Mouse (Mus musculus) embryo, embryonic 11.5 days (tissue): ENCODE measurements at regions not wholly inside any gene's neighbourhood (a gene's known extent, or its start where the extent isn't known, plus 50 kb on each side); places are given as distances from the start of the nearest gene placed in this dataset.

Experiments used
- DNase-seq: peaks from one replicate; pipeline ENCODE4 v3.0.0-alpha.2; 2012; ENCODE audit warnings: low read depth, low spot score

DNA sequence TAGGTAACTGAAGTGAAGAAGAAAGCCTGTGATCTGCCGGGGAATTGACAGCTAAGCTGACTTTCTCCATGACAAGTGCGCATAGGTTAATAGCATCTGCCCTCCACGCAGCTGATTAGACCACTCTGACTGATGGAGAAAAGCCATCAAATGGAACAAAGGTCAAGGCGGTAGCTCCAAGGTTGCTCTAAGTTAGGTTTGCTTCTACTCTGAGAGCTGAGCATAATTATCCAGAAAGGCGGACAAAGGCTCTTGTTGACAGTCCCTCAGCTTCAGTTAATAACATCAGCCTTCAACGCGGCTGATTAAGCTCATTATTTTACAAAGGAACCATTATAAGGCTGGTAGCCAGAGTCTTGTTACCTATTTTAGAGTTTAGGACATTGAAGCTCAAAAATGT is 54.0 kb upstream of the Enpep start:
- no peak for DNase-seq

DNA sequence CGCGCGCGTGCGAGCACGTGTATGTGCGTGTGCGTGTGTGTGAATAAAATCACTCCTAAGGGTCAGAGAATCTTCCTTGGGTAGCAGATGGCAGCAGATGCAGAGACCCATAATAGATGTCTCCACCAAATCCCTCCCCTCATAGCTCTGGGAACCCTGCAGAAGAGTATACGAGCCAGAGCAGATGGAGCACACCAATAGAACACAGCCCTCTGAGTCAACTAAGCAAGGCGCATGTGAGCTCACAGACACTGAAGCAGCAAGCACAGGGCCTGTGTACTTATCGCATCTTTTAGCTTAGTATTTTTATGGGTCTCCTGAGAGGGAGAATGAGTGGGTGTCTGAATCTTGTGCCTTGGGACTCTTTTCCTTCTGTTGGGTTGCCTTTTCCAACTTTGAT is 58.0 kb upstream of the Enpep start:
- no peak for DNase-seq

DNA sequence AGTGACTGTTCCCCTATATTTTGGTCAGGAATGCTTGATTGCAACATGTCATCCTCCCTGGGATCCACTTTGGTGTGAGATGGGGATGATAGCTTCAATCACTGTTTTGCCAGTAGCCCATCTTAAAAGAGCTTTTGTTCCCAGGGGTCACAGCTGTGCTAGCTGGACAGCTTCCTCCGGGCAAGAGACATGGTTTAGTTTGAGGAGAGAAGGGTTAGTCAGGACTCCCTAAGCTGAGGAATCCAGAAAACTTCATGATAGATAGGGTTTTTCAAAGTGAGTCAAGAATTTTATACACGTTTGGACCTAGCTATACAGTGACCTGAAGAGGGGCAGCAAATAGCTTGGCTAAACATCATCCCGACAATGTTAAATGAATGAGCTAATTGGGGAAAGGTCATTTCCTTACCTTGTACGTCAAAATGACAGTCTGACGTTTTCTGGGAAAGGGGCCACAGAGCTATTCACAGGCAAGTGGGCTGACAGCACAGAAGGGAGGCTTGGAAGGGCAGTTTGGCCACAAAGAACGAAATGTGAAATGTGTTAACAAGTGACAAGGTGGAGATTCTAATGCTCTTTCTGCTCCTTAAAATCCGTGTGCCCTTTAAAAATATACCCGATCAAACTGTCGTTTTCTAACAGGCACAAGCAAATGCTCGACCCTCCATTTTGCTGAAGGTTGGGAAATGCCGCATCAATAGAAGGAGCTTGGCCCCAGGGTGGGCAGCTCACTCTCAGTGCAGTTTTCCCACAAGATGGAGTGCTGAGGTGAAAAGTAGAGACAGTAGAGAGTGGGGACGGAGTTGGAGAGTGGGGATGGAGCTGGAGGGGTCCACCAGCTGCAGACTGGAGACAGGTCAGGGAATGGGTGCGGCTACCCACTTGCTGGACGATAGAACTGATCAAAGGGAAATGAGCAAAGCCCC is 59.6 kb upstream of the Enpep start:
- no peak for DNase-seq

DNA sequence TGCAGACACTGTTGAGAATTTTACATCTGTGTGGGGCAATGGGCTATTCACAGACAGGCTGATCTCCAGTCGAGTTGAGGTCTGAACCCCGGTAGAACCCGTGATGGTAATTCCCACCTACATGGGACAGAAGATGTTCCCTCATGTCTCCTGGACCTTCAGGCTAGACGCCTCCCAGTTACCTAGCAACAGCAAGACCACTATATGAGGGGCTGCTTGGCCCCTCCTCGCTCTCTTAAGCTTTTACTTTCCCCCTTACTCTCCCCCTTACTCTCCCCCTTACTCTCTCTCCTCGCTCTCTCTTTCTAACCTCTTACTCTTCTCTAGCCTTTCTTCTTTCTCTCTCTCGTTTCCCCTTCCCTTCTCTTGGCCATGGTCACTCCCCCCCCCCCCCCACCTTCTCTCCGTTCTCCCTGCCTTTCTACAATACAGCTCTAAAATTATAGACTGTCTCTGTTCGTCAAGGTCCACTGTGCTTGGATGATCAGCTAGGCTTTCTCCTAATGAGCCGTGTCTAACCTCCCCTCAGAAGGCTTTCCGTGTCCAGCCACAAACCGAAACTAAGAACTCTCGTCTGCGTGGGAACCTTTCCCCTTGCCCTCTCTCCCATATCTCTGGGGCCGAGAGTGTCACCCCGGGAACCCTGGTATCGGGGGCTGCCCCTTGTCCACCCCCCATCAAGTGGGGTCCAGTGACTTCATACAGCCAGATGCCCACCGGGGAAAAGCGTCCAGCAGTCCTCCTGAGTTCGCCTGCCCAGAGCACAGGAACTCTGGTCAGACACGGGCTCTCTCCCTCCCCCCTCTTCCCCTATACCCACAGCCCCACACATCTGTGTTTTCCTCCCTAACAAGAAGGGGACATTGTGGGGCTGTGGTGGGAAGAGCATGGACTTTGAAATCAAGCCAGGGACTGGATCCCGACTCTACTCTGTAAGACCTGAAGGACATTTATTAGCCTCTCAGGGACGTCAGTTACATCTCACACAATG is 60.6 kb upstream of the Enpep start:
- DNase-seq, result no peak

DNA sequence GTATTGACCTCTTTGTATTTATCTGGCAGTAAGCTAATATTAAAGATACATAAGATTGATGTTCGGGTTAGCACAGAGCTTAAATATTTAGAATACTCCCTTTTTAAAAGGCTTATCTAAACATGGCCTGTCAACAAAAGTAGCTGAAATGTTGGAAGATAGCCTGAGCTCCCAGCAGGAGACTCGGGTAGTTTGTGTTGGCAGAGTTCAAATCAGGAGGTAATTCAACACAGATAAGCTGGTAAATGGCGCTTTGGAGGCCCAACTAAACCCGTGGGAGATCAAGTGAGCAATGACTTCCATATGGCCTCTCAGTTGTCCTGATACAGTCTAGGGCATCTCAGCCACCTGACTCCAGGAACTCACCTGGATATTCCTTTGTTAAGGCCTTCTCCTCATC is 65.0 kb upstream of the Enpep start:
- no peak for DNase-seq

DNA sequence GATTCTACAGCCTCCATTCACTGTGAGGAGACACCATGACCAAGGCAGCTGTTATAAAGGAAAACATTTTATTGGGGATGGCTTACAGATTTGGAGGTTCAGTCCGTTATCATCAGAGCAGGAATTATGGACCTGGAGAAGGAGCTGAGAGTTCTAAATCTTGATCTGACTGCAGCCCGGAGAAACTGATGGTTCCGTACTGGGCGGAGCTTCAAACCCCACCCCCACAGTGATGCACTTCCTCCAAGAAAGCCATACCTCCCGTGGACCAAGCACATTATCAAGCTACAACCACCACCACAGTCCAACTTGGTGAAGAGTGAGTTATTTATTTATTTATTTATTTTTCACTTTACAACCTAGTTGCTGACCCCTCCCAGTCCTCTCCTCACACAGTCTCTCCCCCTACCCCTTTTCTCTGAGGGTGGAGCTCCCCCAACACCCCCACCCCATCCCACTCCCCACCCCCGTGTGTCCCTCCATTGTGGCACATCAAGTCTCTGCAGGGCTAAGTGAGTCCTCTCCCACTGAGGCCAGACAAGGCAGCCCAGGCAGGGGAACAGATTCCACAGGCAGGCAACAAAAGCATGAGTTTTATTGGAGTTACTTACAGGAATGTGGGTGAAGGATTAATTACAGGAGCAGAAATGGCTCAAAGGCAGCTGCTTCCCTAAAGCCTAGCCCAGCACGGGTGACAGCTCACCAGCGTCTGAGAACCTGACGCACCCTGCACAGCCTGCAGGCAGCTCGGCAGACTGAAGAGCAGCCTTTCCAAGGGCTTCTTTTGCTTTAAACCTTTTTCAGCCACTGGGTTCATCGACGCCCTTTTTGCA is 67.8 kb upstream of the Enpep start:
- DNase-seq, result no peak

DNA sequence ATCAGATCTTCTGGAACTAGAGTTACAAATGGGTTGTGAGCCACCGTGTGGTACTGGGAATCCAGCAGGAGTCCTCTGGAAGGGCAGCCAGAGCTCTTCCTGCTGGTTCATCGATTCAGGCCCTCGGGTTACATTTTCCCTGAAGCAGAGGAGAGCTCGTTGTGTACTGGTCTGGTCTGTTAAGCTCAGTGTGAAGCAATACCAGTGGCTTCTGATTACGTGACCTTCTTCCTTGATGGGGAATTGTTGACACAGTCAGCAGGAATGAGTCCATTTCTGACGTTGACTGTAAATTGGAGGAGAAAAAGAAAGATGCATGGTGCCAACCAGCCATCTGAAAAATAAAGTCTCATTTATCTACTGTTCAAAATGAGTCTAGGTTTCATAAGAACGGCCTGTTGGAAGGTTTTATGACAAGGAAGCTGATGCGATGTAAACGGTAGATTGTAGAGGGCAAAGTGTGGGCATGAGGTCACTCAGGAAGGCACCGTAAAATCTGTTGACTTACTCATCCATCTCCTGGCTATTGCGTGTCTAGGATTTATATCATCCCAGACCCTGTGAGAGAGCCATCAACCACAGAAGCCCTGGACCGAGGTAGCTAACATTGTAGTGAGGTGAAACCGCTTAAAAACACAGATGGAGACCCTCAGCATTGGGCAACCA is 79.0 kb upstream of the Enpep start:
- no peak for DNase-seq

DNA sequence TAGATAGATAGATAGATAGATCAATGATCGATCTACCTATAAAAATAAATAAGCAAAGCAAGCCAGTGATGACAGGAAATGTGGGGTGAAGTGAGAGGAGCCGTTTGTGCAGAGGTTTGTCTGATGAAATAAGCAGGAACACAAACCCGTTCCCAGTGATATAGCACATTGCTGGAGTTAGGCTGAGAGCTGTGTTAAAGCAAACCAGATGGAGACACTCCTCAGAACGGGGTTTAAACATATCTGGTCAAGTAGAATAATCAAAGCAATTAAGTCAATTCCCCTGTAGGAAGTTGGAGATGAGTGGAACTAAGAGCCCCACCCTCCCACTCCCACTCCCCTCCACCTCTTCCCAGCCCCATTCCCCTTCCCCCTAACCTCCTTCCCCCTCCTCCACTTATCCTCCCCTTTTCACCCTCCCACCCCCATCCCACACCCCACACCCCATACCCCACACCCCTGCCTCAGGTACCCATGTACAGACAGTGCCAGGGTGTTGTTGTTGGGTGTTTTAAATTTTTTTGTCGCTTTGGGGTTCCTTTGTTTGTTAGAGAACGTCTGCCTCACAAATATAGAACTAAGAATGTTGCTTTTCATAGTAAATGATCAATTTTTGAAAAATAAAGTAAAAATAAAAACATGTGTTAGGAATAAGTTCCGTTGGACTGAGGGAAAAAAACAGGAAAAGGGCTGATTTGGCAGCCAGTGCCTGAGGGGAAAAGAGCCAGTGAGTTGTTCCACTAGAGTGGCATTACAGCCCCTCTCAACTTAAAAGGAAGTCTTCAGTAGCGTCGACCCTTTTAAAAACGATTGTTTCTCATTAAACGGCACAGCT is 79.8 kb upstream of the Enpep start:
- no peak for DNase-seq

DNA sequence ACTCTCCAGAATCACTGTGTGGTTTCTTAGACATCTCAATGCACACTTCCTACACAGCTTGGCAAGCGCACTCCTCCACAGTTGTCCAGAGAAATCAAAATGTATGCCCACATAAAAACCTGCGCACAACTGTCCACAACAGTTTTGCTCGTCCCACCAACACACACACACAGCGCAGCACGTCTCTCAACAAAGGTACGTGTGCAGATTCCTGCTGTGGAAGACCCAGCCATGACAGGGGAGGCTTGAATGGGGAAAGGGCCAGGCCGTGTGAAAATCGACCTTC is 80.4 kb upstream of the Enpep start:
- DNase-seq, result no peak

DNA sequence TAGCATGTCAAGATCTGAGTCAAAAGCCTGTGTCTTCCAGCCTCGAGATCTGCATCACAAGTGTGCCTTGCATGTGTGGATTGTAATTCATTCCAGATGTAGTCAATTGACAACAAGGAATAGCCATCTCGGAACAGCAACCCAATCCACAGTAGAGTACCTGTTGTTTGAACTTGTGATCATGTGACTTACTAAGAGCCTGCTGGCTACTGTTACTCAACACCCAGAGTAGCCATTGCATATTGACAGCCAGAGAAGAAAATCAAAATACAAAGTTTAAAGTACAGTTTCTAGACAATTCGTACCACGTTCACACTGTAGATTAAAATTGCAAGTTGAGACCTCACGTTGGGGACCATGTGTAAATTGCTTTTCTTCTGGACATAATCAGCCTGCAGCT is 83.1 kb upstream of the Enpep start:
- no peak for DNase-seq

DNA sequence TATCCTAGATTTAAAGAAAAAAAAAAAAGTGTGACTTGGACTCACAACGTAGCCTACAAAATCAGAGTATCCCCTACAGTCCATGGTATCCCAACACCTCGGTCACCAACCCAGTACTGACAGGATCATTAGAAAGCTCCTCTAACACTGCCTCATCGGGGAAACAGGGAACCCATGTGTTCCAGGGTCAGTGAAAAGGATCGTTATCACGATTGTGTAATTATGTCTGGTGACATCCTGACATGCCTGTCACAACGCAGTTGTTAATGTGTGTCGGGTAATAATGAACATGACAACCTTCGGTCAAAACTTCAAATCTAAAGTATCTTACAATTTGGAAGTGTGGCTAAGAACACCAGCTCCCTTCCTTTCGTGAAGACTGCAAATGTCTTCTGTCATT is 83.8 kb upstream of the Enpep start:
- no peak for DNase-seq

DNA sequence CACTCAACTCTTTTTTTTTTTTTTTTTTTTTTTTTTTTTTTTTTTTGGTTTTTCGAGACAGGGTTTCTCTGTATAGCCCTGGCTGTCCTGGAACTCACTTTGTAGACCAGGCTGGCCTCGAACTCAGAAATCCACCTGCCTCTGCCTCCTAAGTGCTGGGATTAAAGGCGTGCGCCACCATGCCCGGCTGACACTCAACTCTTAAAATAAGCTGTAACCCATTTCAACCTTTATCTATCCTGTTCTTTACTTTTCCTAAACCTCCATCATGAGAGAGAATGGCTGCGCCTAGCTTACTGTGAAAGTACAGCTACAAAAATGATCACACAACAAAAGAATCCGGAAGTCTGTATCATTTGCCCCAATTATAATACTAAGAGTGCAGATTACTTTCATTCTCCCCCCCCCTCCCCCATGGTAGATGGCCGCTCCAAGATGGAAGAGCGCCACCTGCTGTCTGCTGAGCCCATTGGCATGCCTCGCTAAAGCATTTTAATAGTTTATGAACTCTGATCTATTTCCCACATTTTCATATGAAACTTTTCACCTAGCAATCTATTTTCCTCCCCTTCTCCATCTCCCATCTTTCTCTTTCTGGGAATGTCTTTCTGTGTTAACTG is 89.2 kb upstream of the Enpep start:
- DNase-seq, result peak; percentile 23

DNA sequence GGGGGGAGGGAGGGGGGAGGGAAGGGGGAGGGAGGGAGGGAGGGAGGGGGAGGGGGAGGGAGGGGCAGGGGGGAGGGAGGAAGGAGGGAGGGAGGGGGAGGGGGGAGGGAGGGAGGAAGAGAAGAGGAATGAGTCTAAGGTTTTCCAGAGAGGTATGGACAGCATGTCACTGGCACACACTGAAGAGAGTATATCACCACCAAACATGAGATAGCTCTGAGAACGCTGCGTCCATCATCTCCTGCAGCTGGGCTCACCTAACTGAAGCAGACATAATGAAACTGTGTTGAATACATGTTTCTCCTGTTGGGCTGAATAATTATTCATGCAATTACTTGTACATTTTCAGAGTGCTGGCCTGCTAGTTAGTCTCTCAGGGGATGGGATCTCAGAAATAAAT is 96.2 kb upstream of the Enpep start:
- DNase-seq, result no peak

DNA sequence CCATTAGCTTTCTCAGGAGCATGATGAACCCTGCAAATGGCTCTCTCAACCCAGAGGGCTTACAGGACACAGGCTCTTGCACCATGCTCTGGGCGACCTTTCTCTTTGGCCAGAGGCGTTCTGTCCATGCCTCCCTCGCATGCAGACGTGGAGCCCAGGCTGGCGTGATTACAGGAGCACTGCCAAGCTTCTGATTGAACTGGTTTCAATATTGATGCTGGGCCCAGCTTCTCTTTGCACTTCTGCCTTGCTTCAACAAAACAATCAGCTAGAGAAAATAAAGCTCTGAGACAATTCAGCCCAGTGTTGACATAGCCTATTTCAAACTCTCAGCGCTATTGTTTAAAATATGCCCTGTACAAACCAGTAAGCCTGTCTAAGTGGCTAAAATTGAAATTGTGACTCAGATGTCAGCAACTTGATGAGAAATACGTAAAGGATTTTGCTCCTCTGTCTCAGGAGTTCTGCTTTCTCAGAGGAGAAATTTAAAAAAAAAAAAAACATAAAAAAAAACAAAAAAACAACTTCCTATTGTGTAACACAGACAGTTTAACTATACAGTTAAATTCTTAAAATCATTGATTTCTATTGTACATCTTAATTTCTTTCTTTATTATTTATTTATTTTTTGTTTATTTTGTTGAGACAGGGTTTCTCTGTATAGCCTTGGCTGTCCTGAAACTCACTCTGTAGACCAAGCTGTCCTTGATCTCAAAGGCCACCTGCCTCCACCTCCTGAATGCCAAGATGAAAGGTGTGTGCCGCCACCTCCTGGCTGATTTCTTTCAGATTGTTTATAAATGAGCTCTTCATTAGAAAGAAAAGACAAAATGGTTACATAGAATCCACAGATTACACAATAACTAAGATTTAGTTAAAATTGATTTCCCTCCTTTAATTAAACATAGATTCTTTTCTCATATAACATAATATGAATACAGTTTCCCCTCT is 96.9 kb upstream of the Enpep start:
- DNase-seq, result no peak

DNA sequence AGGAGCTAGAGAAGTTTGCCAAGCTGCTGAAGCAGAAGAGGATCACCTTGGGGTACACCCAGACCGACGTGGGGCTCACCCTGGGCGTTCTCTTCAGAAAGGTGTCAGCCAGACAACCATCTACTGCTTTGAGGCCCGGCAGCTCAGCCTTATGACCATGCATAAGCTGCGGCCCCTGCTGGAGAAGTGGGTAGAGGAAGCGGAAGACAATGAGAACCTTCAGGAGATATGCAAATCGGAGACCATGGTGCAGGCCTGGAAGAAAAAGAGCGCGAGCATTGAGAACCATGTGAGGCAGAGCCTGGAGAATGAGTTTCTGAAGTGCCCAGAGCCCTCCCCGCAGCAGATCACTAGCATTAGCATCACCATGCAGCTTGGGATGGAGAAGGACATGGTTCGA is 98.1 kb upstream of the Elovl6 start:
- no peak for DNase-seq

DNA sequence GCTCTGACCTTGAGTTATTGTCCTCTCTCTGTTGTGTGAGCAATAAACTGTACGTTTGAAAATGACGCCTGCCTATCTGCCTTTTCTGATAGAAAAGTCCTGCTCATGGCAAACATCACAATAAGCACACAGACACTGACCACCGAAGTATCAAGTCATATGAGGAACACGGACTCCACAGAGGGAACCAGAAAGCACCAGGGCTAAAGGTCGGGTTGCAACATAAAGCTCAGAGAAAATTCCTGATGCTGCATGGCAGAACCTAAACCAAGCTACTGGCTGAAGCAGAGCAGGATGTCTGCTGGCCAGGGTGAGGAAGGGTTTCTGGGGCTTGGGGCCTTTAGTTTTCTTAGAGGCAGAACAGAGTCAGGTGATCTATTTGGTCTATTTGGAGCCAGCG is 94.5 kb upstream of the Elovl6 start:
- no peak for DNase-seq

DNA sequence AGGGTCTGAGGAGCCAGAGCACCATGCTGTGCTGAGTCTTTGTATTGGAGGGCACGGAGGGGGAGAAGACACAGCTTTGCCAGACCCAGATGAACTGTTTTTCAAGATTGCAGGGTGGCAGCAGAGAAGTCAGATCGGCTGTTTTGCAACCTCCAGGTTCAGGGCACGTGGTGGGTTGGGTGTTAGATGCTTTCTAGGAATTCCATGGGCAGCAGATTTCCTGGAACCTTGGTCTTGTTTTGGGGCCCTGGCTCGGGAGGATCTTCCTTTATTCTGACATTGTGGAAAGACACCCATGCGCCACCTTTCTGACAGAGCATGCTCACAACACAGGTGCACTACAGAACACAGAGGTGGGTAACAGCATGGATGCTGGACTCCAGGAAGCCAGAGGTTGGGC is 89.4 kb upstream of the Elovl6 start:
- DNase-seq, result no peak

DNA sequence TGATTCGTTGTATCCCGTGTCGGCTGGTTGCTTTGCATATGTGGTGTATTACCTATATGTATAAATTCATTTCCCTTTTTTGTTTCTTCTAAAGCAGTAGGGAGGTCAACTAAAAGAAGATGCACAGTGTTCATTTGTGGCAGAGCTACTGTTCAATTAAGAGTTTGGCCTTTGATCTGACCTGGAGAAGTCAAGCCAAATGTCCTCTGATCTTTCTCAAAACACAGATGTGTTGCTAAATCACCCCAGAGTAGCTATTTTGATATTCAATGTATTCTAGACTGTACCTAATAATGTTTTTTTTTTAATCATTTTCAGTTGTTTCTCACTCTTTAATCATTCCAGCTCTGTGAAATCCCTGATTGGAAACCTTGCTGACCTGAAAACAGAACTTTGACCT is 87.9 kb upstream of the Elovl6 start:
- no peak for DNase-seq

DNA sequence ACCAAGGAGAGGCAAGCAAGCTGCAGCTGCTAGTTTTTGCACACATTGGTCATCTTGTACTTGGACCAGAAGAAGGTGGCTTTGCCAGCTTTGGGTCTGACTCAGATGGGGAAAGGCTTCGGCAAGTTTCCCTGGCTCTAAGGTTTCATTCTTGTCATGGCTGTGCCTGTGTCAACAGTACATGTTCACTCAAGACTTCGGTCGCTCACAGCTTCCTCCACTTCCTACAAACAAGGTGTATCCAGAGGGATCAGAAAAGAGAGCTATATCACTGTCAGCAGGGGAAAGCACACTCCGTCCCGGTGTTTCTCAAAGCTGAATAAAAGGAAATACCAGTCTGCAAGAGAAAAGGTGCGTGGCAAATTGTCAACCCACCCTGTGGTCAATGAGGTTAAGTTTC is 86.2 kb upstream of the Elovl6 start:
- no peak for DNase-seq
